Mouse (Mus musculus) cerebellum, postnatal 10 days (tissue): ENCODE measurements at regions not wholly inside any gene's neighbourhood (a gene's known extent, or its start where the extent isn't known, plus 50 kb on each side); places are given as distances from the start of the nearest gene placed in this dataset.
"Not testable (repeated sequence)": the region's sequence is repeated elsewhere in the genome, so short reads cannot be mapped to it uniquely, and the experiment has no call there.

Experiments used
- DNase-seq, 2 experiments: peaks; one replicate each; pipeline ENCODE4 v3.0.0; 2021; ENCODE audit warnings: mixed read lengths in 2 of 2

DNA sequence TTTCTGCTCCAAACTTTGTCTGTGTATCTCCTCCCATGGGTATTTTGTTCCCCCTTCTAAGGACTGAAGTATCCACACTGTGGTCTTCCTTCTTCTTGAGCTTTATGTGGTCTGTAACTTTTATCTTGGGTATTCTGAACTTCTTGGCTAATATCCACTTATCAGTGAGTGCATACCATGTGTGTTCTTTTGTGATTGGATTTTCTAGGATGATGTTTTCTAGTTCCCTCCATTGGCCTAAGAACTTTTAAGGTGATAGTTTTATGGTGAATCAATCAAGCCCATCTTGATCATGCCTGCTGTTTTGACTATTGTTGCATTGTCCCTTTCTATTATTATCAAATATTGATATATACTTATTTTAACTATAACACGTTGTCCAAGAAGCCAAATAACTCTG is 779.4 kb upstream of the Tpm3-rs7 start:
- not testable (repeated sequence) for DNase-seq

- DNase-seq = no peak
Observed at GRCm38 (mm10) chr14:112535914-112536313, 778.5 kb upstream of the Tpm3-rs7 start.

DNA sequence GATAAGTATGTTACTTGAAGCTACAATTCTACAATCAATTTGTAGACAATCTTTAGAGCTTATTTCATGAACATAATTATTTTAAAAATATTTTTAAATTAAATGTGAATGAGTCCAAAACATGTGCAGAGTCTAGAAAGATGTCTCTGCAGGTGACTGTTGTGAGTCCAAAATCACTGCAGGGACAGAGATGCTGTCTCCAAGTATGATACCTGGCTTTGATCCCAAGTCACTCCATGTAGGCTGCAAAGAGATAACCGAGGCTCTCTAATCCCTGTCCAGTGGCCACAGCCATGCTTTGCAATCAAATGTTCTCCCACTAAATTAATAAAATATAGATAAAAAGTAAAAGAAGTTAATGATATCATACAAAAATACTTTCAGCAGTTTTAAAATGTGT is 772.1 kb upstream of the Tpm3-rs7 start:
- DNase-seq = peak; percentile 78 to 83

- DNase-seq = no peak
Observed at GRCm38 (mm10) chr14:112548798-112549197, 765.6 kb upstream of the Tpm3-rs7 start.

GRCm38 (mm10) chr14:112562246-112562645 is 752.2 kb upstream of the Tpm3-rs7 start:
- DNase-seq = no peak

- DNase-seq = no peak
Observed at GRCm38 (mm10) chr14:112594715-112595114, 719.7 kb upstream of the Tpm3-rs7 start.

DNA sequence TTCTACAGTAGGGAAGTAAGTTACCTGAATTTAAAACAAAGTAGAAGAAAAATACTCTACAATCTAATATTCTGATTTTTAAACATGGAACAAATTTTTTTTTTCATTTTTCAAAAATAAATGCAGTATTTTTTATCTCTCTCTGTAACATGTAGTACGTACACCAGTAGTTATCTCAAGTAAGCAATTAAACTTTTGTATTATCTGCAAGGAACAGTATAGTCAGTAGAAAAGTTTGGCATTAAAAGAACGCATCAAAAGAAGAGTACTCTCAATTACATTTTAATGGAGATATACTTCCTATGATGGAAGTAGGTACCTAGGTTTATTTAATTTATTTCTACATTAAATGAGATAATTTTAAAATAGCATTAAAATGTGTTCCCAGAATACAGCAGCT is 693.7 kb upstream of the Tpm3-rs7 start:
- DNase-seq = no peak

- DNase-seq = no peak
Observed at GRCm38 (mm10) chr14:112657634-112658033, 656.8 kb upstream of the Tpm3-rs7 start.

GRCm38 (mm10) chr14:112659819-112660218 is 654.6 kb upstream of the Tpm3-rs7 start:
- DNase-seq = no peak

GRCm38 (mm10) chr14:112680684-112681083 is 633.7 kb upstream of the Tpm3-rs7 start:
- no peak for DNase-seq

DNA sequence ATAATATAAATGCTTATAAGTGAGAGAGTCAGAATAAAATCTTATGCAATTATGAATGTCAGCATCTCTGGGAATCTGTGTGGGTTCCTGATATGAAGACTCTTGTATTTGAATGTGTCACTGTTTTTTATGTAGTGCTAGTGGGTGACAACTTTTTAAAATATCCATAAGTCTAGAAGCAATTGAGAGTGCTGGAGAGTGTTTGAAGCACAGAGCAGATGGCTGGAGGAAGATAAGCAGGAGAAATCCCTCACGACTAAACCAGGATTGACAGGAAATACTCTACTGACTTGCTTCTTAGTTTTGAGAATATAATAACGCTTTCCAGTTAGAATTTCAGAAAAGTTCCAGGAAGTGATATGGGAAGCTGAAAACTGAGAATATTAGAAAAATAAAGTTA is 628.4 kb upstream of the Tpm3-rs7 start:
- no peak for DNase-seq

DNA sequence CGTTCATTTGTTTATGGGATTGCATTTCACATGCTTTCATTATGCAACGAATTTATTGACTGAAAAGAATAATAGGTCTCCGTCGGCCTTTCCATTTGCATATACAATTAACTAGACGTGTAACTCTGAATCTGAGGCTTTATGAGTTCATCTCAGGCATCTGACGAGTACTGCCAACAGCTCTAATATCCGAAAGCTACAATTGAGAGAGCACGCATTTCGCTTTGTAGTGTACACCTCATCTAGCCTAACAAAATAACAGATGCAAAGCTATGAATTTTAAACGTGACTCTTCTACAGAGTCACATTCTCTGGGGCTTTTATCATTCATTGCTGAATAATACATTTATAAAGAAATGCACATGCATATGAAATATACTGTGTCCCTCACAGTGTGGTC is 594.9 kb upstream of the Tpm3-rs7 start:
- no peak for DNase-seq
